Mouse (Mus musculus) urinary bladder, postnatal 36 days (tissue): Measurements from ENCODE around the gene Fer1l5.
A peak's percentile ranks its signal among the peaks of the same experiment; 100 is the strongest.

Source experiments
- DNase-seq, 2 experiments: peaks; one replicate each; pipeline ENCODE4 v3.0.0; 2022; ENCODE audit warnings: low spot score in 2 of 2, mixed read lengths in 1 of 2

Gene Fer1l5

GRCm38 (mm10) chr1:36429511-36429910 is 57.4 kb downstream of the Fer1l5 start:
- DNase-seq = no peak

- DNase-seq = no peak
Measured at GRCm38 (mm10) chr1:36432999-36433398, 60.9 kb downstream of the Fer1l5 start.

DNA sequence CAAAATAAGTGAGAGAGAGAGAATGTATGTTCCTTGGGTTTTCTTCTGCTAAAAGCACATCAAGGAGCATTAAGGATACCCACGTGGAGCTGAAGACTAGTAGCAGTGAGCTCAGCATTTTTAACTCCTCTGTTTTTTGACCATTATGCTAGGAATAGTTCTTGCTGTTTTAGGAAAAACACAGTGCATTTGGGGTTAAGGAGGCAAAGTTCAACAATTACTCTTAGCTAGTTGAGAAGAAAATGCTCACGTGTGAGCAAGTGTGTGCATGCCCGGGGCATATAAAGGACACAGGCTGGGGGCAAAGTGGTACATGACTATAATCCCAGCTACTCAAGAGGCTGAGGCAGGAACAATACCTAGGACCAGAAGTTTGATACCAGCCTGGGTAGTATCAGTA is 61.5 kb downstream of the Fer1l5 start:
- no peak for DNase-seq

DNA sequence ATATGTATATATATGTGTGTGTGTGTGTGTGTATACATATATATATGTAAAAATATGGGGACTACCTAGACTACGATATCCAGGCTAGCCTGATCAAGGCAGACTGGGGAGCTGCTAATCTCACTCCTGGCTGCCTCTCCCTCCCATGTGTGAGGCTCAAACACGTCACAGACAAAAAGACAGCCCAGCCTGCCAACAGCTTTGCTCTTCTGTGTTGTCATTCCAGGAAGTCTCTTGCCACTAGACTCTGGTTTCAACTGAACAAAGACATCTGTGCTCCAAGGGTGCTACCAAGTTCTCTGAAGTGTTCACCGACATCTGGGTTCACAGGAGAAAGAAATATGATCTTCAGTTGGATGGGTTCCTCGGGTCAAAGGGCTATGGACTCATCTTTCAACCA is 63.0 kb downstream of the Fer1l5 start:
- no peak for DNase-seq

GRCm38 (mm10) chr1:36436515-36436914 is 64.4 kb downstream of the Fer1l5 start:
- no peak for DNase-seq

DNA sequence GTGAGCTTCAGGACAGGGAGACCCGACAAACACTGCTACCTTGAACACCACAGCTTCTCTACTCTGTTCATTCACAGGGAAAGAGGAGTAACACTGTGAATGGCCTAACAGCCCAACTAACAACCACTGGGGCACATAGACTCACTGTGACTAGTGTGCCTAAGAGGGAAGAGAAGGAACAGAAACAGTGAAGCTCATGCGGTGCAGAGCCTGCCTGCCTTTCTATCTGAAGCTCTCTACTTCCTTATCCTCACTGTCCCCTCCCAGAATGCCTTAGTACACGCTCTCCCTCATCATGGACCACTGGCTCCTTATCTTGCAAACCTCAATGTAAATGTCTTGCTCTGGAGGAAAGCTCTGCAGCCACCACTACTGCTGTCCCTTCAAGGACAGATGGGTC is 65.1 kb downstream of the Fer1l5 start:
- no peak for DNase-seq

- DNase-seq = peak in 1 of 2 experiments; percentile 48
Measured at GRCm38 (mm10) chr1:36441101-36441500, 69.0 kb downstream of the Fer1l5 start.

DNA sequence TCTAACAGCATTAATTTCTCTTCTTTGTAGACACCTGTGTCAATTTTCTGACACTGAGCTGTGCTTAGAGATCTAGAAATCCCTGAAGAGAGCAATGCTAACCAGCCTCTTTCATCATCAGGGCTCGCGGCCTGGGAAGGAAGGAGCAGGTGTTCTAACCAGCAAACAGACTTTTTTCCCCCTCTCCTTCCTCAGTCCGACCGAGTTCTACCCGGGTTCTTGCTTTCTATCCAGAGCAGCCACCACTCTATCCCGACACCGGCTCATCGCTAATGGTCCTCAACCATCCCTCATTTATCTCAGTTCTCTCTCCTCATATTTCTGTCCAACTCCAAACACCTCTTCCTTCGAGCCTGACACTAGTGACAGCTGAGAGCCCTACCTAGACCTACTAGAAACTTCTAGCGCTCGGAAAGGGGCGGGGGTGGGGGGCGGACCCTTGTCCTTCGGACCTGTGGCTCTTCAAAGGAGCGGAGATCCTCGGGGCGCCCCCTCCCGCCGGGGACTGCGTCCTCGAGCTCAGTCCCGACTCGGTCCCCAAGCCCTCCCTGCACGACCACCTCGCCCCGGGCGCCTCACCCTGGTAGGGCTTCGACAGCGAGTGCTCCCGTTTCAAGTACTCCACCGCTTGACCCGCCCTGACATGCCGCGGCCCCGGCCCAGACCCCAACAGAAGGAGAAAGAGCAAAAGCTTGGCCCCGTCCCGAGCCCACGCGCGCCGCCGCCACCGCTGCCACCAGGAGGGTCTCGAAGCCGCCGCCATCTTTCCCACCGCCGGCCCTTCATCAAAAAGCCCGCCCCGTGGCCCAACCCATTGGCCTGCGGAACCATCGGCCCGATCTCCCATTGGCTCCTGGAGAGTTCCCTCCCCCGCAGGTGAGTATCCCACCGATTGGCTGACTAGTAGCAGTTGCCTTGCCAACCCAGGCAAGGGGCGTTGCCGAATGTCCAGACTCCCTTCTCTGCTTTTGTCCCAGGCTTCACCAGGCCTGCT is 72.7 kb downstream of the Fer1l5 start, which contains the start of gene Lman2l:
Gene Lman2l (minus strand): TSS at position 801 of the 994 bp plus-strand sequence.
- DNase-seq = peak; percentile 90 to 96

DNA sequence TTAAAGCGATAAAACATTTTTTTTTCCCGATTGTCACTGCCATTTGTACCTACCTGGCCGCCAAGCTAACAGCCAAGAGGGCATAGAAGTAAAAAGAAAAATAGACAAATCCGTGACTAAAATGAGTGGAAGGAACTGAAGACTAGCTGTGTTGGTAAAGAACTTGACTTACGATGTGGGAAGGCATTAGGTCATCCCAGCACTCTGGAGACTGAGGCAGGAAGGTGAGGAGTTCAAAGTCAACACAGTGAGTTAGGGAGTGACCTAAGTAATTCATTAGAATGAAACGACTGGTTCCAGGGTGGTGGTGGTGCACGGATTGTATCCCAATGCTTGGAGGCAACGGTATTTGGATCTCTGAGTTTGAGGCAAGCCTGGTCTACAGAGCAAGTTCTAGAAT is 73.4 kb downstream of the Fer1l5 start:
- DNase-seq = no peak

DNA sequence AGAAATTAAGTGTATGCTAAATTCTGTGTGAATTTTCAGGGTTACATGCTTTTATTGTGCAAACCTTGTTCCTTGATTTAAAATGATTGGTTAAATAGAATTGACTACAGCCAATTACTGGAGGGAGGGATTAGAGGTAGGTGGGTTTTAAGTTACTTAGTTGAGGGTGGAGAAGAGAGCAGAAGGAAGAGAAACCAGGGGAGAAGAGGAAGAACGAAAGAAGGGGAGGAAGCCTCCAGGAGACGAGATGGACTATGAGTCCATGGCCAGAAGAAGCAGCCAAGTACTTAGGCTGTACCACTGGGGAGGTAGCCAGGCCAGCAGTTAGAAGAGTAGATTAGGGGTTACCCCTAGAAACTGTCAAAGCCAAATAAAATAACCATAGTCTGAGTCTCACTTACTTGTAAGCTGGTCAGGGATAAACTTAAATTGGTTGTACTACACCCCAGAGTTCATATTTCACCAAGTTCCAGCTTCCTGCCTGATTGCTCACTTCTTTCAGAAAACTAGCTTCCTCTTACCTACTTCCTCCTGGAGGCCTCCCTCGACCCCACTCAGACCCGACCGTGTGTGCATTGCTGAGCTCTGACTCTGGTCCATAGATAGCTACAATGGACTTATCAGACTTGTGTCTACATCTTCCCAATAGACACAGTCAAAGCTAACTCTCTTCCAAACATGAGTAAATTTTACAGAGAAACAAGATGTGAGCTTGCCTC is 74.2 kb downstream of the Fer1l5 start:
- no peak for DNase-seq

- no peak for DNase-seq
Measured at GRCm38 (mm10) chr1:36446841-36447240, 74.8 kb downstream of the Fer1l5 start.

DNA sequence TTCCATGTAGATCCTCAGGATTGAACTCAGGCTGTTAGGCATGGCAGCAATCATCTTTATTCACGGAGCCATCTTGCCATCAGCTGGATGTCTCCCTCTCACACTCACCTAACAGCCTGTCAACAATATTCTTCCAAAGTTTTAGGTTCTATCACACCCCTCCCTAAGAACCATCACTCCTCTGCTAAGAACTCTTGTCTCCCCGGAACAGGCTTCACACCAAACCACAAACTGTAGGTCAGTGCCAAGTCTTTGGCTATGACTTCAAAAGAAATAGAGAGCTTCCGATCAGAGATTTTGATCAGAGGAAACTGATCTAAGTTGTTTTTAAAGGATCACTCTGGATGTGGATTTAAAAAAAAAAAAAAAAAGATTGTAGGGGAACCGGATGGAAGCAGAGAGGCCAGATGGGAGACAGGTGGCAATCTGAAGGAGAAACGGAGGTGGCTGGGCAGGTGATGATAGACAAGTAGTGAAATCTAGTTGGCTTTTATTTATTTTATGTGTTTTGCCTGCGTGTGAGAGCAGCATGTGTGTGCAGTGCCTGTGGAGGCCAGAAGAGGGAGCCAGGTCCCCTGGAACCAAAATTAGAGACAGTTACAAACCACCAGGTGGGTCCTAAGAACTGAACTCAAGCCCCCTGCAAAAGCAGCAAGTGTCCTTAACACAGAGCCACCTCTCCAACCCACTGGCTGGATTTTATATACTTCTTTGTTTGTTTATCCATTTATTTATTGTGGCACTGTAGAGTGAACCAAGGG is 82.1 kb downstream of the Fer1l5 start:
- DNase-seq = no peak

DNA sequence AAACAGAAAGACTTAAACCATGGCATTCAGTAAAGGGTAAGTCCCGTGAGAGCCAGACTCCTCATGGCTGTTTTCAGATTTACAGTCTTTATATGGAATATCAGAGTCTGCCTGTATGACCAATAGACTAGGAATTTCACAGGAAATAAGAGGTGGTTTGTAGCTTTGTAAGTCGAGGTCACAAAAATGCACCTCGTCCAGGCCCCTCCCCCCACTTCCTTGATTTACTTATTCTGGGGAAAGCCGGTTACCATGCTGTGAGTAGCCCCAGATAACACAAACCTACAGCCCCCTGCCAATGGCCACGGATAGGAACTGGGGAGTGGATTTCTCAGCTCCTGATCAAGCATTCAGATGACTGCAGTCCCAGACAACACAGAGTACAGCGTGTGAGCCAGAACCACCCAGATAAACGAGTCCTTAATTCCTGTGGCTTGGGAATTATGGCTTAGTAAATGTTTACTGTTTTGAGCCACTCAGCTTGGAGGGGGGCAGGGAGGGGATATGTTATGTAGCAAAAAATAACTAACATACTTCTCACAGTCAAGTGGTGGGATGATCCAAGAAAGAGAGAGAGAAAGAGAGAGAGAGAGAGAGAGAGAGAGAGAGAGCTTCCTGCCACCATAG is 85.4 kb downstream of the Fer1l5 start:
- DNase-seq = no peak

GRCm38 (mm10) chr1:36458169-36458568 is 86.1 kb downstream of the Fer1l5 start:
- DNase-seq = no peak

GRCm38 (mm10) chr1:36461829-36462228 is 89.7 kb downstream of the Fer1l5 start:
- DNase-seq = no peak

DNA sequence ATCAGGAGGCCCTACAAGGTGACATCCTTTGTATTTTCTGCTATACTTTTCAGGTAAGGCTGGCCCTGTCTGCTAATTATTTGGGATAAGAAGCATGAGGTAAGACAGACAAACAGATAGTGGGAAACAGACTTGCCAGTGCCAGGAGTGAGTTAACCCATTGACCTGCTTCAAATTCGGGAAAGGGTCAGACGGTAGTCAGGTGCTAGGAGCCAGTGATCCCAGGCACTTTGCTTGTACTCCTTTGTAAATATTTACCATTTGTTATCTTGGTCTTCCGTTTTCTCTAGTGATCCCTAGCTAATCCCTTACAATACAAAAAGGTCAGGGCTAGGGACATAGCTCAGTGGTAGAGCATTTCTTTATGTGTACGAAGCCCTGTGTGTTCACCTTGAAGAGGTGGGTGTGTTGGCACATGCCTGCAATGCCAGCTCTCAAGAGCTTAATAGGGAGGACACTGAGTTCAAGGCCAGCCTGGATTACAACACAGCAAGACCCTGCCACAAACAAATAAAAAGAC is 93.6 kb downstream of the Fer1l5 start:
- DNase-seq = no peak

GRCm38 (mm10) chr1:36467446-36467845 is 95.4 kb downstream of the Fer1l5 start:
- DNase-seq = no peak

DNA sequence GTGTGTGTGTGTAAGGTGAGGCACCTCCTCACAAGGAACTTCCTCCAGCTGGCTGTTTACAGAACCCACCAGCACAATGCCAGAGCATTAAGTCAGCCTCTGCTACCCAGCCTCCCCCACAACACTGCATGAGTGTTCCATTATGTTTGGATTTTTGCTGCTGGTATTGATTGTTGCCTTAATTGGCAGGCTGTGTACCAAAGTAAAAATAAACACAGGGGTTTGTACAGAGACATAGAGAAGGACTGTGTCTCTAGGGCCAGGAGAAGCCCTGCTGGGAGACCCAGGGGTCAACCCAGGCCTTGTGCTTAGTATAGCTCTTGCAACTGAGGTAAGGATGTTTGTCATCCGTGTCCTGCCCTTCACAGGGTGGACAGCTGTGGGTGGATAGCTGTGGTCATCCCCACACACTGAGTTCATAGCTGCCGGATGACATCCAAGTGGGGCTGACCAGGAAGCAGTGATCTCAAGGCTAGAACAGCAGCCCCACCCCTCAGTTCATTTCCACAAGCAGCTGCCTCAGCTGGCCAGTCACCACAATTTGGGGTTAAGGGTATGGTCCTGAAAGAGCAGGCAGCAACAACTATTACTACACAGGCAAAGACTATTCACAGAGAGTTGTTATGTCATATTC is 97.8 kb downstream of the Fer1l5 start:
- peak in 1 of 2 experiments; percentile 36 for DNase-seq

DNA sequence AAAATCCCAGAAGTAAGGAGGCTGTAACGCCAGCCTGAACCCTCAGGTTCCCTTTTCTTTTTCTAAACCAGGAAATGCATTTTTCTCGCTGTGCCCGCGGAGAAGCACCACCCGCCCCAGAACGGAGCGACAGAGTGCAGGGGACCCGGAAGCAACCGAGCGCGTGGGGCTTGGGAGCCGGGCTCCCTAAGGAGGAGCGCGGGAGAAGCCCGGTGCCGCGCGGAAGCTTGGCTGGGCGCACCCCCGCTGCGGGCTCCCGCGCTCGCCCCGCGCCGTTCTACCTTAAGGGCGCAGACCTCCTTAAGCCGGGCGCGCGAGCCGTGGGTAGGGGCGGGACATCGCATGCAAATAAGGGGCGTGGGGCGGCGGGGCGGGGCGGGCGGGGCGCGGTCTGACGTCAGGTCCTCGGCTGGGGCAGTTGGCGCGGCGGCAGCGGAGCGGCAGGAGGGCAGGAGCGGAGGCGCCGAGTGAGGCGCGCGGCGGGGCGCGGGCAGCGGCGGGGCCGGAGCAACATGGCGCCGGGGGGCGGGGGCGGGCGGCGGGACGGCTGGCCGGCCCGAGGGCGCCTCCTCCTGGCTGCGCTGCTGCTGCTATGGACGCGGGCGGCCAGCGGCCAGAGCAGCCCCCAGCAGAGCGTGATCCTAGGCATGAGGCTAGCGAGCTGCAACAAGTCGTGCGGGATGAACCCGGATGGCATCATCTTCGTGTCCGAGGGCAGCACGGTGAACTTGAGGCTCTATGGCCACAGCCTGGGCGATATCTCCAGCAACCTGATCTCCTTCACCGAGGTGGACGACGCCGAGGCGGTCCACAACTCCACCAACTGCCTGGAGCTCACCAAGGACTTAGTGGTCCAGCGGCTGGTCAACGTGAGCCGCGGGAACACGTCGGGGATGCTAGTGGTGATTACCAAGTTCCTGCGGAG is 99.4 kb downstream of the Fer1l5 start, which contains the start of gene Cnnm4:
Gene Cnnm4 (plus strand): TSS at position 440 of the 925 bp plus-strand sequence.
- DNase-seq = peak; percentile 79 to 88
